Mouse (Mus musculus) cerebellum, adult 8-10 months (tissue): ENCODE measurements at regions not wholly inside any gene's neighbourhood (a gene's known extent, or its start where the extent isn't known, plus 50 kb on each side); places are given as distances from the start of the nearest gene placed in this dataset.

ENCODE experiments used
- DNase-seq: peaks from one replicate; pipeline ENCODE4 v3.0.0; 2022

DNA sequence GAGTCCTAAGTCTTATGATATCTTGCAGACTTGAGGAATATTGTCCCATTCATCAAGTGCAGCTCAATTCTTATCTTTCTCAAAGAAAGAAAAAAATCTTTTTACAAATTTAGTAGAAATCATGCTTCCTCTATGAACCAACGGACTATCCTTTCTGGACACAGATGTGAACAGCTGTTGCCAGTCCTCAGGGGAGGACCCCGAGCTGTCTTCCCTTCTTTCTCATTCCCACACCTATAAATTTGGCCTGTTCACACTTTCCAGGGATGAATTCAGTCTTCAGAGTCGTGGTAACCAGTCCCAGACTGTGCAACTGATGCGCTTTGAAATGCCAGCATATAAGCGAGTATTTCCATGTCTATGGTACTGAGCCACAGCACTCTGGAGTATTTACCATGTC lies 214.2 kb upstream of the Pde3a start:
- no peak for DNase-seq

DNA sequence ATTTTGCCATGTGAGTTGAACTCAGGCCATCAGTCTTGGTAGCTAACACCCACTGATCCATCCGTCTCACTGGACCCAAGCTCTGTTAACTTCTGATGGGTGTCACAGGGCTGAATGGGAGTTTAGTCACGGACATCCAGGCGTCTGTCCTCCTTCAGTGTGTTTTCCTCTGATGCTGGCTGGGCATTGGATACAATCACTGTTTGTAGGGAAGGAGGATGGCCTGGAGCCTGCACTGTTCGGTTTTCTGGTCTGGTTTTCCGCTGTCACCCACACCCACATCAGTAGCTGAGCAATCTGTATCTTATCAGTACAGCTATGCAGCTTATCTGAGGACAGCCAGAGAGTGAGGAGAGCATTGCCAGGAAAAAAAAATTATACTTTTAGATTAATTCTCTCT lies 207.7 kb upstream of the Pde3a start:
- DNase-seq, result no peak

DNA sequence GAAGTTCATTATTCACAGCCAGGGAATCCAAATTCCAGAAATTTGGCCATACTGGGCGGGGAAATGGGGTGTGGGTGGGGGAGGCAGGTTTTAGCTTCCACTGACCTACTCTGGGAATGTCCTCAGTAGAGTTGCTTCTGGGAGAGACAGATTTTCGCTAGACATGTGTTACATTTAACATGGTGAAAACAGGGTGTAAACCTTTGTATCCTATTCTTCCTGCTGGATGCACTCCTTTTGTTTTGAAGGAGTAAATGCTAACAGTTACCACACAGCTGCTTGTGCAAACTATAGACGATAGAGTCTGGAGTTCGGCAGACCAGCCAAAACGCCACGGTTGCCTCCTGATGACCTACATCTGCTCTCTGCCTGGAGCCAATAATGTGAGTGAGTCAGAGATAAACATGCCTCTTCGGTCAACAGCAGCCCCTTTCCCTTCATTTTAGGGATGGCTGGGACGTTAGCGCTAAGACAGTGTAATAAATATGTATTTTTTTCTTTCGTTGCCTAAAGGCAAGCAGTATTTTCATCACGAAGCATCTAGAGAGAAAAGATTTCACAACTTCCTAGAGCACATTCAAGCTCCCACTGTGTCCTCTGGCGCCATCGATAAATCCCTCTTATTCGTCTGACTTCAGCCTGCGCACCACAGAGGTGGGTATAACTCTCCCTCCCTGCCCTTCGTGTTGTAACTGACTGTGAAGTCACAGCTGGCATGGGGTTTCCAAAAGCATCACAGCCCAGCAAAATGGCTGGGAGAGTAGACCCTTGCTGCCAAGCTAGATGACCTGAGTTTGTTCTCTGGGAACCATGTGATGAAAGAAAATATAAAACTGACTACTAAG lies 207.1 kb upstream of the Pde3a start:
- DNase-seq, result no peak

DNA sequence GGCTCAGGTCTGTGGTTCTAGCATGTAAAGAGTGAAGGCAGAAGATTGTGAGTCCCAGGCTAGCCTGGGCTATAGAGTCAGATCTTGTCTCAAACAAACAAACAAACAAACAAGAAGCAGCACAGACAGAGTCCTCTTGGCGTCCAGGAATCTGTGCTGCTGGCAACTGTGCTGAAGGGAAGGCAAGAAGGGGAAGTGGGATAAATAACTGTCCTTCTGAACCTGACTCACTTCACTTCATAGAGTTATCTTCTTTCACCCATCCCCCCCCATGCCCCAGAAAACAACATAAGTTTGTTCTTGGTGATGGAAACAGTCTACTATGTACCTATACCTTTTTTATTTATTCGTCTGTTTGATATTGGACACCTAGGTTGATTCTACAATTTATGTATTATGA lies 200.8 kb upstream of the Pde3a start:
- no peak for DNase-seq

DNA sequence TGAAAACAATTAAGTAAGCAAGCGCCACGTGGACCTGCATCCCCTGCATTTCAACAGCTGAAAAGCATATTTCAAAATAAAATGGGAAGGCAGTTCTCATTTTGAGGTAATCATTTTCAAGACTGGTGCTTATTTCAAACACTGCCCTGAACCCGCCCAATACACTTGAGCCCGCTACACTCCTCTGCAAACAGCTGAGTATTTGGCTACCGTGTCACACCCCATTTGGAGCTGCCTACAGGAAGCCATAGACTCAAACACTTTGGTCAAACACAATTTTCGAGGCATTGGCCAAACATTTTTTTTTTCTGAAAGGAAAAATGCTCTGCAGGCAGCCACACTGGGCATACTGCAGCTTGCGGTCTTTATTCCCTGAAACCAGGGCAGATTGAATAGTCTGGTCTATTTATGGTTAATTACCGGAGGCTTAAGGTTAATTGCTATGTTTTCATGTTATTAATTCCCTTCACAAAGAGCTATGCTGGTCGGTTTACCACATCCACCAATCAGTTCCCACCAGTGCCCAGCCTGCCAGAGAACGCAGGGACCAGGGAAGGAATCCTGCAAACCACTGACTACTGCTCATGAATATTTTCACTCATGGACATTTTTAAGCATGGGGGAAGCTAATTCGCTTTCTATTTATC lies 198.9 kb upstream of the Pde3a start:
- no peak for DNase-seq

DNA sequence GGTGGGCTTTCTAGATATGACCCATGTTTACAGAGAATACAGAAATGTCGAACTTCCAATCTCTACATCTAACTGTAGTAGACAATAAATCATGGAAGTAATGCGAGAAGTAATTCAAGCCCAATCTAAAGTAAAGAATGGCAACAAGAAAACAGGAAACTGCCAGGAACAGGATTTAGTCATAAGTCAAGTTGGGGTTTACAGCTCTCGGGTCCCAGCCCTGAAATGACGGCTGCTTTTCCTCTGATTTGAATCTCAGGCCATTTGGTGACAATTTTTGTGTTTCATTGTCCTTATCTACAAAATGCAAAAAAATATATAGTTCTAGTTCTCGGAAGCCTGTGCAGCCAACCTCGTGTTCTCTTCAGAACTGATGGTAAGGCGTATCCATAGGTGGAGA lies 195.0 kb upstream of the Pde3a start:
- no peak for DNase-seq

DNA sequence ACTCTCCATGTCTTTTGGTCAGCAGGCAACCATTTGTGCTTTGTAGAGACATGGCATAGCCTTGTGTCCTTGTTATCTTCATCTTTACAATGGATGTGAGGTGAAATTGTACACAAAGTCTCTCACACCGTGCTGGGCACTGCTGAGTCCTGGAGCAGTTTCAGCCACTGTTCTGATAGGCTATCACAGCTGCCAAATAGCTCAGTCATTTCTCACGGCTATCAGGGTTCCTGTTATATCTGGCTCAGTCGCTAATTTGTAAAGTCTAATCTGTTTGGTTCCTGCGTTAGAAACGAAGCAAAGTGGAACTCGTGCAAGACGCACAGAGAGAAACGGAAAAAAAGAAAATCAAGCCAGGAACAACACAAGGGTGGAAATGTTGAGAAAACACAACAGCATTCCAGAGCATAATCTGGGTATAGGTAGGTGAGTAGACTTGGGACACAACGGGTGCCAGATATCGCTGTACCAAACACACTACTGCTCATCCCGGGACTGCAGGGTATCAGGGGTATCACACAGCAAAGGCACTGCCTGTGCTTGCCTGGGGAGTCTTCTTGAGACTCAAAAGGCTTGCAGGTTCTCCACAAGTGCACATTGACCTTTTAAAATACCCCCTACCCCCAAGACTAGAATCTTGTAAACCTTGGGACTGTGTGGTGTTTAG lies 189.7 kb upstream of the Pde3a start:
- DNase-seq, result no peak

DNA sequence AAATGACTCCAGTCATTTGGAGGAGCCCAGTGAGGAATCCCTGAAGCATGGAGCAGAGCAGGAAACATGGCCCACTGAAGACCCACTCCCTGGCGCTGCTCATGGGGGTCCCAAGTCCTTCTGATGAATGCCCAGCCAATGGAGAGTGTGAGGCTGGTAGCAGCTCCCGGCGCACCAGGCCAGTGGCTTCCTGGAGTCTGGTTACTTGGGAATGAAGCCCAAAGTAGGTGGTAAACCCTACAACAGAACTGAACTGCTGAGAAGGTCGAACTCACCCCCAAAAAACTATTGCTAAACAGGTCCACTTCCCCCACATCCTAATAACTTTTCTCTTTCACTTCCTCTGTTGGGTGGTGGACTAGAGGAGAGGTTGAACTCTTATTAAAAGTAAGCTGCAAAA lies 183.3 kb upstream of the Pde3a start:
- DNase-seq, result no peak

DNA sequence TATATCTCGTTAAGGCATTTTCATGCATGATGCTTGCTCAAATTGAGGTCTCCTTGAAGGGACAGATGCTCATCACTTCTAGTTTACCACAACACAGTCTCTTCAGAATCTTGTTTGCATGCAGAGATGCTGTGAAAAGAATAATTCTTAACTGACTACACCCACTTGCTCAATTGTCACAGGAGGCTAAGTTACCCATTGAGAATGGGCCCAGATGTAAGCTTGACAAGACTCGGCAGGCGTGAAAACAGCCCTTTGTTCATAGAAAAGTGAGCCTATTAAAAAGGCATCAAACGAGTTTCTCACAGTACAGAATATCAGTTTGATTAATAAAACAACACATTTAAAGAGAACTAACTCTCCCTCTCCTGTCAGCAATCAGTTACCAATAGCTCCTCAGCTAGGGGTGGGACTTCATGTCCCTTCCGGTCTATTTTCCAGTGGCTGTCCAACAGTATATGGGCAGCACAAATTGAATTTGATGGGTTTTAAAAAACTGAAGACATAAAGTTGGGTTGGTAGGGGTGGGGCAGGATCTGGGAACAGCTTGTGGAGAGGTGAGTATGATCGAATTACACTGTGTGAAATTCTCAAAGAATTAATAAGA lies 180.1 kb upstream of the Pde3a start:
- no peak for DNase-seq

DNA sequence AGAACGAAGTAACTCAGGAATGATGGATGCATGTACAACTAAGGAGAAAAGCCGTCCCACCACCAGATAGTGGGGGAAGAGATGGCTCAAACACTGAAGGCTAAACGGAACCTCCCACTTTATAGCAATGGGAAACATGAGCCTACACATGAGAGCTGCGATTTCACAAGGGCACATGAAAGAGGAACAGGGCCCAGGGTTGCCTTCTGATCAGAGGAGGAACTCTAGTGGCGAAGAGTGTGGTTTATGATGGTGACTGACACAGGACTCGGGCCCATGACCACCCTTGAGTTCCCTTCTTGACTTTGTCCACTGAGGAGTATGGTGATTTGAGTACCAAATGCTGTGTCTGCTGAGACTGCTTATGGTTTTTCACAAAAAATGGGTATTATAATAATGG lies 179.2 kb upstream of the Pde3a start:
- no peak for DNase-seq

DNA sequence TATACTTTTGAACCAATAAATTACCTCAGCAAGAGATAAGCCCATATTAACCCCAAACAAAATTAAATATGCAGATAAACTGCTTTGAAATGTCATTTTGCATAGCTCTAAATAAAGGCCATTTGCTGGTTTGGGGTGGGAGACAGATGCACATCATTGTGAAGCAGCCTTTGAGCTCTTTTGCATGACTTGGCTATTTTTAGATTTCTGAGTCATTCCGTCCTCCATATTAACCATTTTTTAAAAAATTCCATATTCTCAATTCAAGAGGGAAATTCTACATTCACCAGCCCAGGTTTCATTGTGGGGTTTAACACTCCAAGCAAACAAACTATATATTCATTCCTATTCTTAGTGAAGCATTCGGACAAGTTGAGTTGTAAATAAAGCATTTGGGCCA lies 177.6 kb upstream of the Pde3a start:
- DNase-seq, result no peak

DNA sequence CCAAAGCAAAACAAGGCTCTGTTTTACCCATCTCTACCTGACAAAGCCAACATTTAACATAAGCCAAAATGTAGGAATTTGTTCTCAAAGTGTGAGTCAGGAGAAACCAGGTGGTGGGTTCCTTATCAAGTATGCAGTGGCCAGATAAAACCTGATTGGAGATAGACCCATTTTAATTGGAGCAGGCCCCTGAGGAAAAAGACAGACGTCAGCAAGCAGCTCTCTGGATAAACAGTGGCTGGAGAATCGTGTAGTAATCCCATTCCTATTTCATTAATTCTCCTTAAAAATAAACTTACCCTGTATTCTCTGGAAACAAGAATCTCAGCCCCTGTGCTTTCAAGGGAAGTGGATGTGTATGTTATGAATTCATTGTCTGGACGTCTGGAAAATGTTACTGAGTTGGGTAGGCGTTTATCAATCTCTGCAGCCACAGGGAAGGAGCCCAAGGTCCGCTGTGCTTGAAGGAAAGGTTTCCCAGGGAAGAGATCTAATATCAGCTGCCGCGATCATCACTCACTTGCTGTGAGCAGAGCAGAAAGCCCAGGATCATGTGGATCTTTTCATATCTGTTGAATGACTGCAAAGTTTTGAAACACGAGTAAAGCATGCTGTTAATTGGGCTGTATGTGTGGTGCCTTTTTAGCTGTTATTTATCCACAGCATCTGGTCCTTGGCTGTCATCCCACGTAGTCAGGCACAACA lies 157.8 kb upstream of the Pde3a start:
- DNase-seq, result no peak

DNA sequence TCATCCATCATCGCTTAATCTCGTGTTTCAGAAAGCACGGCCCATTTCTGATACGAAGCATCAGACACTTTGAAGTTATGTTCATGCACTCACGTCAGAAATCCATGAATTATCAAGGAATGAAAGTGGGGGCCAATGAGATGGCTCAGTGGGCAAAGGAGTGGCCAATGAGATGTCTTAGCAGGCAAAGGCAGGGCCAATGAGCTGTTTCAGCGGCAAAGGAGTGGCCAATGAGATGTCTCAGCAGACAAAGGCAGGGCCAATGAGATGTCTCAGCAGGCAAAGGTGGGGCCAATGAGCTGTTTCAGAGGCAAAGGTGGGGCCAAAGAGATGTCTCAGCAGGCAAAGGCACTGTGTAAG lies 157.3 kb upstream of the Pde3a start:
- no peak for DNase-seq

DNA sequence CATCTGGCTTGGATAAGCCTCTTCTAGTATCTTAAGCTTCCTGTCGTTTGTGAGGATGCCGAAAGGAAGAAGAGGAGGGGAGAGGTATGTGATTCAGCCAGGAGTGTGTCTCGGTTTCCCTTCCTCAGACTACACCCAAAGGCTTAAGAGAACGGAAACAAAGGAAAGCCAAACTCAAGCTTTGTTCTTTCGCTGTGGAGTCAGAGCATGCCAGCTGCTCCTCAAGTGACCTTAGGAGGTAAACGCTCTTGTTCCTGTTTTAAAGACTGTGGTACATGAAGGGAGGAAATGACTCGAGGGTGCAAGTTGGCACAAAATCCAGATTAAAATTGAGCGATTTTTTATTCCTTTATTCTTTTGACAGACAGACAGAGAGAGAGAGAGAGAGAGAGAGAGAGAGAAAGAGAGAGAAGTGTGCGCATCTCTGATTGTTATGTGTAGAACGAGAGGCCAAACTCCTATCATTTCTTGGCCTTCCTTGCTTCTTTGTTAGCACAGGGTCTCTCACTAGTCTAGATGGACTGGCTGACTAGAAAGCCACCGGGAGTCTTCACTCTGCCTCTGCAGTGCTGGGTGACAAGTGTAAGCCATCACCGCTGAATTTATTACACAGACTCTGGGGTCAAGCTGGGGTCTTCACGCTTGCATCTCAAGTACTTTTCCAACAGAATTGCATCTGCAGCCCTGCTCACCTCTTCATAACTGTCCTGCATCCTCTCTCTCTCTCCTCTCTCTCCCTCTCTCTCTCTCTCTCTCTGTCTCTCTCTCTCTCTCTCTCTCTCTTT lies 151.5 kb upstream of the Pde3a start:
- no peak for DNase-seq

DNA sequence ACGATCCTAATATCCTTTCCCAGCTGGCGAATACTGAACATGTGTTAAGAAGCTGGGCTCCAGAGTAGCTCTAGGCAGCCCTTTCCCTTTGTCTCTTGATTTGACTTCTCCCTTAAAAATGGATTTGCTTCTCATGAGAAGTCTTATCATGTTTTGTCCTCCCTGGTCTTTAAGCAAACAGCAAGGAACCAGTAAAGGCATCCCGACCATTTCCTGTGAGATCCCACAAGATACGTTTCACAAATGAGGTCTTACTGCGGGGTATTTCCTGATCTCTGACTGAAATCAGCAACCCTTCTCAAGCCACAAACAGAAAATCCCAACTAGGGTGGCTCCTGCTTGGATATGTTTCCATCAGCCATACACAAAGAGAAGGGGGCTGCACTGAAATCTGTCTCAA lies 130.8 kb upstream of the Pde3a start:
- DNase-seq, result no peak

DNA sequence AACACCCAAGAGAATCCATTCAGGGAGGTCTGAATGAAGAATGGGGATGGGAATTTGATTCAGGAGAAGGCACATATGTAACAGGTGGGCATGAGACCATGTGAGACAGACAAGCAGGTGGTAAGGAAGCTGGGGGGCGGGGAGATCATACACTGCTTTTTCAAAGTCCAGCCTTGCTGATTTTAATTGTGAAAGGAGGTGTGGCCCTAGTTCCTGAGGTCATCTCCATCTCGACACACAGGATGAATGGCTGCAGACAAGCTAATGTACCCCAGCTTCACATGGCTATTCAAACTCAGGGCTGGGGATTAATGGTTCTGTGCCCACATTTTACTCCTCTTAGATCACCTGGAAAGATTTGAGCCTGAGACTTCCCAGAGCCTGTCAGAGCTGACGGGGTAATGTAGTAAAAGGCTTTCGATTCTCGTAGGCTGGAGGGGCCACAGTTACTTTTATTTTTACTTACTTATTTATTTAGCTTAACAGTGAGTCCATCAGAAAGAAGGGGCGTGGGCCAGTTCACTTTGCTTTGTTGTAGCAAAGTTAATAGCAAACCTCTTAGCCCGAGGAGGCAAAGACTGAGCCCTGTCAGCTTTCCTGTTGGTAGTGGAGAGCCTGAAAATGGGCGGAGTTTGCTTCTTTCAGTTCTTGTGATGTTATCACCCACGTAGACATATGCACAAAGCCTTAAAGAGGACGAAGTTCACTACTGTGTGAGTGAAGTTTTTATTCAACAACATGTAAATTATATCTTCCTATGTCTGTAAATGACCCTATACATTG lies 122.3 kb upstream of the Pde3a start:
- DNase-seq, result no peak

DNA sequence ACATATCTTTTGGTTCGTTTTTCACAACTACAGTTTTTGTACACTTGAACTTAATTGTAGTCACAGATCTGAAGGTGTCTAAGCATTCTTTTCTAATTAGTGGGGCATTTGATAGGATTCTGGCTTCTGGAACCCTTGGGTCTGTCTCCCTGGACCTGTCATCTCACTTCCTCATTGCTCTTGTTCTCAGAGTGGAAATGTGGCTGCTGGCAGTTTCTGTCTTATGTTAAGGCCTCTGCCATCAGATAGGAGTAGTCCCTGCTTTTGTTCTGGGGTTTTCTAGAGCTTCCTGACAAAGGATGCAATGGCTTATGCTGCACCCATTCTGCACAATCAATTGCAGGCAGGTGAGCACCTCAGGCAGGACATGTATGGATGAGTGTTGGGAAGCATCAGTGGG lies 119.5 kb upstream of the Pde3a start:
- DNase-seq, result no peak

DNA sequence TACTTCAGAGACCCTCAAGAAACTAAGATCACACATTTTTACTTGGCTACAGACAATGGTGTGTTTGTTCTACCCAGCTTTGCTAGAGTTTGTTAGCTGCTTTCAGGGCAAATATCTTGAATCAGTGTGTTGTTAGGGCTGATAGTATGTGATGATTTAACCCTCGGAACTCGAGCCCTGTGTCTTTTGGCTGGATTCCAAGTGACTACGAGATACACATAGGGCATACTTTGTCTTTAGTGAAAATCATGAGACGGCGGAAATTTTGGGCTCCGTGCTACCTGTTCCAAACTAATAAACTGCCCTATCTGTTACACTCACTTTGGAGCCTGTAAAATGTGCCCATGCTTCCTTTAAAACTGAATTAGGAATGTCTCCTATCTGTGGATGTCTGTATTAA lies 114.9 kb upstream of the Pde3a start:
- no peak for DNase-seq

DNA sequence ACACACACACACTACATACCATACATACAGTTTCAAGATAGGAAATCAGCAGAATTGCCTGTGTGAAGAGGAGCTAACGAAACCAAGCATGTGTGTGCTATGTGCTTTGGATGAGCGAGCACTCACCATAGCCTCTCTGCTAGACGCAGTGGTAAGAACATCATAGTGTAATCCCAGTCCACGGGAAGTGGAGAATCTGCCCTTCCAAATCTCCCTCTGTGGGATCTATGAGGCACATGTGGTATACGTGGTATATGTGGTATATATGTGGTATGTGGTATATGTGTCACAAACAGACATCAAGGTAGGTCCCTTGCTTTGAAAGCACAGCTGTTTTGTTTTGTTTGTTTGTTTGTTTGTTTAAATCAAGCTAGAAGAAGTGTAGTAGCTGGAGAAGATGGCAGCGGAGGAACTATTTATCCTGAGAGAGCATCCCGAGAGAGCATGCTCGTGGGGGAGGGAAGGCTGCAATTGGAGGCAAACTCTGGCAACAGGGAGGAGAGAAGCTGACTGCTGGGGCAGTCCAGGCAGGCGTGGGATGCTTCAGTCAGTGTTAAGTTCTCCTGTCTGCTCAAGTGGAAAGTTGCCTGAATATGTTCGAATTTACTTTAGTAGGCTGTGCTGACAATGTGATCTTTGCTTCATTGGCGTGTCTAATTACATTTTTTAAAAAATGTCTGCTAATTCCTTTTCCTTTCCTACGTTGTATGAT lies 112.2 kb upstream of the Pde3a start:
- no peak for DNase-seq

DNA sequence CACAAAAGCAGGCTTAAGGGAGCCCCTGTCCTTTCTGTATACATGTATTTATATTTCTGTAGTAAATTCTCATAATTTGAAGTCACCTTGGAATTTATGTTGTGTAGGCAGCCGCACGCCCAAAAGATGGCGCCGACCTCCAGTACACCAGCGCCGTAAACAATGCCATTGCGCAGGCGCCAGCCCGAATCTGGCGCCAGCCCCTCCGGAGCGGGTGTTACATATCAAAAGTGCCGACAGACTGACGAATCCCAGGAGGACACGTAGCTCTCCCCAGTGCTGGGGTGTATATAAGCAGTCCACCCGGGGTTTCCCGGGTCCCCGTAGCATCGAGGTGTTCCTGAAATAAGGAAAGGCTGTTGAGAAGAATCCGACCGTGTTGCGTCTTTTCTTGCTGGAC lies 108.1 kb upstream of the Pde3a start:
- no peak for DNase-seq
